Mouse (Mus musculus) embryonic facial prominence, embryonic 13.5 days (tissue): ENCODE results near the gene Atp5h. TPM values are rescaled to one million over a fixed set of nuclear protein-coding genes. Genes with fewer than 3 reads are reported as not detected.
"Not testable (repeated sequence)": the region's sequence is repeated elsewhere in the genome, so short reads cannot be mapped to it uniquely, and the experiment has no call there.

Experiments used
- ATAC-seq: fragments of 200-750 bp; cut with Nextera tagmentation; 2 replicates; pipeline ENCODE4 v1.8.0; 2017; ENCODE audit warnings: low read depth; ENCODE audit not compliant: insufficient number of reproducible peaks, insufficient read depth, low FRiP score, low TSS enrichment
- H3K27ac ChIP-seq: fragments of 300-500 bp; sonication (generic); 2 replicates; pipeline ENCODE4 v1.5.1; 2015; ENCODE audit warnings: moderate library complexity, mild to moderate bottlenecking, inconsistent platforms
- H3K27me3 ChIP-seq: fragments of 300-500 bp; sonication (generic); 2 replicates; pipeline ENCODE4 v1.6.1; 2015; ENCODE audit warnings: mild to moderate bottlenecking, inconsistent platforms
- H3K36me3 ChIP-seq: fragments of 300-500 bp; sonication (generic); 2 replicates; pipeline ENCODE4 v1.6.1; 2015; ENCODE audit warnings: mild to moderate bottlenecking, inconsistent platforms
- H3K4me1 ChIP-seq: fragments of 300-500 bp; sonication (generic); 2 replicates; pipeline ENCODE4 v1.6.1; 2015; ENCODE audit warnings: inconsistent platforms
- H3K4me2 ChIP-seq: fragments of 300-500 bp; sonication (generic); 2 replicates; pipeline ENCODE4 v1.6.1; 2015; ENCODE audit warnings: moderate library complexity, mild to moderate bottlenecking, inconsistent platforms
- H3K4me3 ChIP-seq: fragments of 300-500 bp; sonication (generic); 2 replicates; pipeline ENCODE4 v1.5.1; 2015; ENCODE audit warnings: mild to moderate bottlenecking, inconsistent platforms
- H3K9ac ChIP-seq: fragments of 300-500 bp; sonication (generic); 2 replicates; pipeline ENCODE4 v1.6.1; 2015; ENCODE audit warnings: mild to moderate bottlenecking, inconsistent platforms
- H3K9me3 ChIP-seq: fragments of 300-500 bp; sonication (generic); 2 replicates; pipeline ENCODE4 v1.6.1; 2016; ENCODE audit warnings: inconsistent platforms
- WGBS: fragments of 180-500 bp; shearing (Covaris S2); methylation state at CpG from one replicate; pipeline ENCODE4 v1.1.7; 2015; ENCODE audit warnings: mixed read lengths; 5-methylcytosine and 5-hydroxymethylcytosine counted together
- polyA plus RNA-seq: library from polyadenylated mRNA; unstranded; fragments of >200 nt; fragmentation: Nextera tagmentation; extraction: Ambion mirVana; gene quantifications from 2 replicates; pipeline ENCODE4 v1.2.1, GENCODE M21; 2015

Gene Atp5h
- polyA plus RNA-seq, 1 experiment from 2014 or later = 943 TPM

- WGBS = 92% methylated on average over 7 of the region's 7 CpGs
- H3K4me1 ChIP-seq = no peaks in the 10 kb centered on the region
- H3K27me3 ChIP-seq = no peaks in the 10 kb centered on the region
- peaks cover 61% of the 10 kb centered on the region for H3K36me3 ChIP-seq
- H3K9me3 ChIP-seq = no peaks in the 10 kb centered on the region
- H3K27ac ChIP-seq = no peak overlapping the region
- H3K4me2 ChIP-seq = no peak overlapping the region
- H3K4me3 ChIP-seq = no peak overlapping the region
- no peak overlapping the region for H3K9ac ChIP-seq
- no peak for ATAC-seq
Observed at GRCm38 (mm10) chr11:115391358-115391757, 28.4 kb downstream of the Atp5h start.

- H3K9me3 ChIP-seq, H3K27me3 ChIP-seq, H3K4me3 ChIP-seq, H3K4me2 ChIP-seq, ATAC-seq, H3K9ac ChIP-seq, H3K27ac ChIP-seq: not testable (repeated sequence)
- WGBS = 90% methylated on average over 3 of the region's 3 CpGs
- peaks cover 38% of the 10 kb centered on the region for H3K4me1 ChIP-seq
- peaks cover 18% of the 10 kb centered on the region for H3K36me3 ChIP-seq
Observed at GRCm38 (mm10) chr11:115386859-115387258, 32.9 kb downstream of the Atp5h start.

GRCm38 (mm10) chr11:115384587-115384986 lies 35.2 kb downstream of the Atp5h start:
- peaks cover 4% of the 10 kb centered on the region; the same call in 1 of the 2 replicates for H3K27me3 ChIP-seq
- H3K4me2 ChIP-seq = peak overlapping the region; percentile 80
- peak overlapping the region; percentile 91; the same call in 1 of the 2 replicates for H3K9ac ChIP-seq
- peaks cover 46% of the 10 kb centered on the region for H3K4me1 ChIP-seq
- no peak for ATAC-seq
- no peak overlapping the region for H3K4me3 ChIP-seq
- H3K9me3 ChIP-seq = no peaks in the 10 kb centered on the region
- H3K27ac ChIP-seq = no peak overlapping the region
- WGBS = 53% methylated on average over 5 of the region's 5 CpGs
- no peaks in the 10 kb centered on the region for H3K36me3 ChIP-seq

- Histone ChIP-seq H3K27me3 (peaks cover 4% of the 10 kb centered on the region; the same call in 1 of the 2 replicates), H3K9me3 (no peaks in the 10 kb centered on the region), H3K4me2 (peak overlapping the region; percentile 80), H3K36me3 (no peaks in the 10 kb centered on the region), H3K27ac (peak overlapping the region; percentile 48; the same call in 1 of the 2 replicates), H3K9ac (peak overlapping the region; percentile 91), H3K4me1 (peaks cover 46% of the 10 kb centered on the region), H3K4me3 (peak overlapping the region; percentile 79; the same call in 1 of the 2 replicates)
- WGBS = 31% methylated on average over 16 of the region's 16 CpGs
- no peak for ATAC-seq
Observed at GRCm38 (mm10) chr11:115383701-115384474, 35.9 kb downstream of the Atp5h start.

GRCm38 (mm10) chr11:115382891-115383290 lies 36.9 kb downstream of the Atp5h start:
- Histone ChIP-seq H3K4me2 (peak overlapping the region; percentile 80), H3K9ac (peak overlapping the region; percentile 91), H3K4me3 (peak overlapping the region; percentile 79), H3K36me3 (no peaks in the 10 kb centered on the region), H3K27ac (no peak overlapping the region), H3K4me1 (peaks cover 46% of the 10 kb centered on the region), H3K27me3 (peaks cover 4% of the 10 kb centered on the region; the same call in 1 of the 2 replicates), H3K9me3 (no peaks in the 10 kb centered on the region)
- whole genome bisulfite sequencing = 12% methylated on average over 5 of the region's 5 CpGs
- no peak for ATAC-seq

GRCm38 (mm10) chr11:115381743-115382539 lies 37.8 kb downstream of the Atp5h start, which contains the start of gene Cdr2l:
Gene Cdr2l, plus strand, starts transcription at chr11:115381916.
- Histone ChIP-seq H3K4me1 (peaks cover 46% of the 10 kb centered on the region), H3K27ac (peak within 1 kb of the TSS; percentile 90), H3K9me3 (no peaks in the 10 kb centered on the region), H3K27me3 (peaks cover 4% of the 10 kb centered on the region), H3K9ac (peak within 1 kb of the TSS; percentile 91), H3K4me2 (peak within 1 kb of the TSS; percentile 80), H3K4me3 (peak within 1 kb of the TSS; percentile 79), H3K36me3 (no peaks in the 10 kb centered on the region)
- peak; percentile 76 for ATAC-seq
- WGBS = under 1% methylated on average over 72 of the region's 76 CpGs

GRCm38 (mm10) chr11:115381276-115381675 lies 38.5 kb downstream of the Atp5h start:
- Histone ChIP-seq H3K36me3 (no peaks in the 10 kb centered on the region), H3K27ac (0 out of 2 replicates have a peak overlapping the region, but pooled peaks have one; percentile 28), H3K4me1 (peaks cover 46% of the 10 kb centered on the region), H3K4me3 (peak overlapping the region; percentile 79), H3K9ac (0 out of 2 replicates have a peak overlapping the region, but pooled peaks have one; percentile 91), H3K27me3 (peaks cover 8% of the 10 kb centered on the region), H3K9me3 (no peaks in the 10 kb centered on the region), H3K4me2 (peak overlapping the region; percentile 80)
- WGBS = 8% methylated on average over 9 of the region's 9 CpGs
- no peak for ATAC-seq

- H3K4me3 ChIP-seq = no peak overlapping the region
- no peak overlapping the region for H3K9ac ChIP-seq
- 81% methylated on average over 7 of the region's 7 CpGs for WGBS
- H3K9me3 ChIP-seq = no peaks in the 10 kb centered on the region
- H3K4me1 ChIP-seq = peaks cover 25% of the 10 kb centered on the region
- no peak overlapping the region for H3K27ac ChIP-seq
- H3K4me2 ChIP-seq = no peak overlapping the region
- H3K27me3 ChIP-seq = peaks cover 37% of the 10 kb centered on the region
- no peaks in the 10 kb centered on the region for H3K36me3 ChIP-seq
- no peak for ATAC-seq
Observed at GRCm38 (mm10) chr11:115377854-115378253, 41.9 kb downstream of the Atp5h start.

GRCm38 (mm10) chr11:115377254-115377653 lies 42.5 kb downstream of the Atp5h start:
- Histone ChIP-seq H3K9ac (no peak overlapping the region), H3K4me2 (no peak overlapping the region), H3K4me3 (no peak overlapping the region), H3K4me1 (peaks cover 19% of the 10 kb centered on the region), H3K36me3 (no peaks in the 10 kb centered on the region), H3K27ac (no peak overlapping the region), H3K27me3 (peaks cover 43% of the 10 kb centered on the region), H3K9me3 (no peaks in the 10 kb centered on the region)
- WGBS = 78% methylated on average over 4 of the region's 4 CpGs
- no peak for ATAC-seq

- ATAC-seq = no peak
- WGBS = 64% methylated on average over 7 of the region's 7 CpGs
Observed at GRCm38 (mm10) chr11:115376722-115377121, 43.0 kb downstream of the Atp5h start.

GRCm38 (mm10) chr11:115374695-115375425 lies 44.9 kb downstream of the Atp5h start:
- Histone ChIP-seq H3K4me1 (peaks cover 11% of the 10 kb centered on the region), H3K27ac (no peak overlapping the region), H3K4me3 (peak overlapping the region; percentile 45; the same call in 1 of the 2 replicates), H3K27me3 (peaks cover 67% of the 10 kb centered on the region), H3K9ac (peak overlapping the region; percentile 67; the same call in 1 of the 2 replicates), H3K36me3 (no peaks in the 10 kb centered on the region), H3K4me2 (peak overlapping the region; percentile 74), H3K9me3 (no peaks in the 10 kb centered on the region)
- ATAC-seq = no peak
- WGBS = 58% methylated on average over 12 of the region's 12 CpGs

More at GRCm38 (mm10) chr11:115376722-115377121, 43.0 kb downstream of the Atp5h start:
- H3K4me1 ChIP-seq = peaks cover 19% of the 10 kb centered on the region
- no peak overlapping the region for H3K4me3 ChIP-seq
- no peak overlapping the region for H3K27ac ChIP-seq
- no peaks in the 10 kb centered on the region for H3K9me3 ChIP-seq
- H3K9ac ChIP-seq = no peak overlapping the region
- no peak overlapping the region for H3K4me2 ChIP-seq
- H3K27me3 ChIP-seq = peaks cover 48% of the 10 kb centered on the region
- no peaks in the 10 kb centered on the region for H3K36me3 ChIP-seq
